Mouse (Mus musculus) spleen, adult 18-20 months (tissue): ENCODE results near the gene Spata18.

ENCODE experiments used
- DNase-seq, 2 experiments: peaks; one replicate each; pipeline ENCODE4 v3.0.0; 2022; ENCODE audit warnings: mixed read lengths in 2 of 2

Spata18 gene

DNA sequence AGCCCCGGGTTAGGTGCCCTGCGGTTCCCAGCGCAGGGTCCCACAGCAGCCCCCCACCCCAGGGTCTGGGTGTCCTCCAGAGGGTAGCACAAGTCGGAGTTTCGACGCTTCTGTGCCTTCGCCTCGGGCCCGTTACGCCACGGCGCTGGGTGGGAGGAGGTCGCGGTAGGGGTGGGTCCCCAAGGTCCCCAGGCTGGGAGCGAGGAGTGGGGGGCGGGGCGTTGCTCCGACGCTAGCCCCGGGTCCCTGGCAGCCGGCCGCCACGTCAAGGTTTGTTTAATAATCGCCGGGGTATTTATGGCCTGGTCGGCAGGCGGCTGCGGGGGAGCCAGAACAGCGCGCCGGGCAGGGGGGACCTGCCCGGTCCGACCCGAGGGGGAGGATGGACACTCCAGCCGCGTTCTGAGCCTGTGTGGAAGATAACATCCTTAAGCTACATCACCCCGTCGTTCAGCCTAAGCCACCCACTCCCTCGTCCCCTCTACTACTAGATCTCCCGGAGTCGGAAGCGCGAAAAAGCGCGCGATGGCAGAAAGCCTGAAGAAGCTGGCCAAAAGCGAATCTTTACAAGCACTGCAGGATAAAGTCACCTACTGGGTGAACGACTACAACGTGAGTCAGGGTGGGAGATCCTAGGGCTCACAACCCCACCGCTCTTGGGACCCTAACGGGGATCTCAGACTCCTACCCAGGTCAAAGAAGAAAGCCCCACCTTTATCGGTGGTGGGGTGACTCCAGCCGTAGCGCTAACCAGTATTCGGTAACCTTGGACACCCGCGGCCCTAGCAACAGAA is at the start of gene Spata18:
TSS of gene Spata18 (plus strand) at position 319 of the 794 bp plus-strand sequence.
- peak in 1 of 2 experiments; percentile 19 for DNase-seq

DNA sequence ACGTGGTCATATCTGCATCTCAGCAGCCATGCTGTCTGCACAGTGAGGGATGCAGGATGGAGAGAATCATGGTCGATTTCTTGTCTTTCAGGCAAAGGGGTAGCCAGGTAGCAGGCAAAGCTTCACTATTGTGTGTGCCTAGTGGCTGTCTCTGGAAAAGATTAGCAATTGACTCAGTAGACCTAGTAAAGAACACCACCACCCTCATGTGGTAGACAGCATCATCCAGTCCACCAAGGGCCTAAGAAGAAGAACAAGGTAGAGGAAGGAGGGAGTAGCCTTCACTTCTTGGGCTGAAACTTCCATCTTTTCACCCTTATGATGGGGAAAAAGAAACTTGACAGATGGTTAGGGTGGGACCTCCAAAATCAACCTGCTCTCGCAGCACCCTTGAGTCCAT is 48.3 kb upstream of the Spata18 start:
- DNase-seq: no peak

DNA sequence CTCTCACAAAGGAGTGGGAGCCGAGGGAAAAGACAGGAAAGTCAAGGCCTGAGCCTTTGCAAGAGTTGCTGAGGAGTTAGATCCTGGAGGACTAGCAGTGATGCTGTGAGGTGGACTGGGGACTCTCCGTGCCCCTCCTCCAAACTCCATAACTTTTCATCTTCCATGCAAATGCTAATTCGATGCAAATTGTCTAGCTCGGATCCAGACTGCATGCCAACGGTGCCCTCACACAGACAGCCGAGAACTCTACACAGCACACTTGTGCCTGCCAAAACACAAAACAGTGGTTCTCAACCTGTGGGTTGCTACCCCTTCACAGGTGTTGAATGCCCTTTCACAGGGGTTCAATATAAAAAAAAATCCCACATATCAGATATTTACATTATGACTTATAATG is 46.6 kb upstream of the Spata18 start:
- DNase-seq: no peak

DNA sequence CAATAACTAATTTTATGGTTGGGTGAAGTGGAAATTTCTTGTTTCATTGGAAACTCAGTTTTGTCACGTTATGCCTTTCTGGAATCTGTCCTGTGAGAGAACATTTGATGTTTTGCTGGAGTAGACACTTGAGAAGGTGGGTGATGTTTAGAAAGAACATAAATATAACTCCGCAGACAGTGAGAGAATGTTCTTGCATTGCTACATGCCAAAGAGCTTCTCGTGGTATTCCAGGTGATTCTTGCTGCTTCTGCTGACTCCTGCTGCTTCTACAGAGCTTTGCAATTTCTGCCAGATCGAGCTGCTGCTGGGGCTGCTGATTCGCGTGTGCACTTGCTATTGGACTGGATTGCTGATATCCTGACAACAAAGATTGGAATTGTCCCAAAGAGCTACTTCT is 46.2 kb upstream of the Spata18 start:
- DNase-seq: no peak

DNA sequence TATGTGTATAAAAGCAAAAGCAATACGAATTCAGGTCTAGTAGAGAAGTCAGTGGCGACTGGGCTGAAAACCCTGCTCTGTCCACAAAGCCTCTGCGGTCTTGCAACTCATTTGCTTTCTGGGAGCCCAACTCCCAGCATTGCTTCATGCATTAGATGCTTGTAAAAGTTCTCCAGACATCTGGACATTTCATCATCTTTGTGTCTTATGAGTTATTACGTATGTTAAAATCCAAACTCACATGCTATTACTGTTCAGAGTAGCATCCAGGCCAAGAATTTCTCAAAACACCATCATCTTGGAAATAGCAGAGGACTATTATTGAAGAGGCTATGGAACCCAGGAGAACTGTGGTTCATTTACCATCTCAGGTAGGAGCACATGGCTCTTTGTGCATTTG is 40.1 kb upstream of the Spata18 start:
- DNase-seq: no peak

DNA sequence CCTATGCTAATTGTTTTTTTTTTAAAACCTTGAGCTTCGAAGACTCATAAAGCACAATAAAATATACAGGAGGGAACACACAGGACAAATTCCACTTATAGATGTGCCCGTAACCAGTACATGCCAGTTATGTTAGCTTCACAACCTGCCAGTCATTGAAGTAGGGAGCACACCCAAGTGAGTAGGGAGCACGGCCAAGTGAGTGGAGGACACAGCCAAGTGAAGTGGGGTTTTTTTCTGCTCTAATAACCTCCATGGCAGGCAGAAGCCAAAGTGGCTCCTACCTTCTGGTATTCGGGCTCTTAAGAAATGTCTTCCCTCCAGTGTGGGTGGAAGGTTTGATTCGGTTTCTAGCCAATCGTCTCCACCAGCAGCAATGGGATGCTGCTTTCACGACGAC is 37.9 kb upstream of the Spata18 start:
- no peak for DNase-seq

DNA sequence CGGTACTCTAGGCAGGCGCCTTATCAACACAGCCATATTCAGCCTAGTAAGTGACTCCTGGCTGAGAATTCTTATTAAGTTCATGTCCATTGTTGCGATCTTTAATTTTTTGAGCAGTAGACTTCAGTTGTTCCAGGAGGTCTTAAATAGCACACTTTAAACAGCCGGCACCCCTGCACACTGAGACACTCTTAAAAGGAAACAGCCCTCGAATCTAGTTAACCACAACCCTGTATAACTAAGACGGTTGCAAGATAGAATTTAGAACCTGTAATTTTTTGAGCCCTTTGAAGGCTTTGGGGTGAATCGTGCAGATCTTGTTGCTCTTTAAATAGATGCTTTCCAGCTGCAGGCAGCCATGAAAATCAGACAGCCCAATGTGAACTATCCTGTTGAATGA is 36.0 kb upstream of the Spata18 start:
- no peak for DNase-seq

DNA sequence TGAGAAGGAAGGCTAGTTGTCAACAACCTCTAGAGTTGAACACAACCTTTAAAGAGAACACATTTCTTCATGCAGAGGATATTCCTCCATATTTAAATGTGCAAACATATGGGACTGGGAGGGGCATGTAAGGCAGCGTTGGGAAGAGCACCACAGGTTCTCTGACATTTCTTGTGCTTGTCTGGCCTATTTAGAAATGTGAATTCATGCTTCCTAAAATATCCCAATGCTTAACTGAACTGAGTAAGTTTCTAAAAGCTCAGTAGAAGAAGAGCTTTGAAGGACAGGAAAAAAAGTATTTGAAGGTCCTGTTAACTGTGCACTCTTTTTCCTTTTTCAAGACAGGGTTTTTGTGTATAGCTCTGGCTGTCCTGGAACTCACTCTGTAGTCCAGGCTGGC is 32.2 kb upstream of the Spata18 start:
- no peak for DNase-seq

DNA sequence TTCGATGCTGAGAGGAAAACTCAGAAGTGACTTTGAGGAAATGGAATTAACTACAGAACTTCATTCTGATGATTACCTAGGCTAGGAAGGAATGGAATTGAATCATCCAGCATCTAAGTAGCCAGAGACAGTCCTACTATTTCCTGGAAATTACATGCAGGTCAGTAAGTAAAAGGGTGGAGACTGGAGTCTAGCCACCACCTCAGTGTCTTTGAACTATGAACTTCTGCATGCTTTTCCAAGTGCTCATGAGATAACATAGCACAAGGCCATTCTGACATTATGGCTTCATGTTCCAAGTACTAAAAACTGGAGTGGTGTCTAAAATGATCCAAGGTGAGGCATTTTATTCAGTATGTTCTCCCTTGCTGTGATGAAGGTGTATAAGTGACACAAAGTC is 25.7 kb upstream of the Spata18 start:
- DNase-seq: no peak

DNA sequence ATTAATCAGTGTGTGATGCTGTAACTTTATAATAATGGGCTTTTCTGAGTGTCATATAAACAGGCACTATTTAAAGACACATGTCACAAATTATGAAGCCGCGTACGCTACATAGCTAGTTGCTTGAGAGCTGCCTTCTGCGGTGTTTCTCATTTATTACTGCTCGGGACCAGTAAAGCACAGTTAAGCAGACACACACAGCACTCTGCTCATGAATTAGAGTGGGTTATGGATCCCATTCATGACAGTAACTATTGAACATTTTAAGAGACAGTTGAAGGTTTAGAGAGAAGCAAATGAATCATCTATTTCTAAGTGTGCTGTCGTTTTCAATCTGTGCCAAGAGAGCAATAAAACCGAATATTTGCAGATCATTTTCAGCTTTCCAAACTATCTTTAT is 24.3 kb upstream of the Spata18 start:
- no peak for DNase-seq

DNA sequence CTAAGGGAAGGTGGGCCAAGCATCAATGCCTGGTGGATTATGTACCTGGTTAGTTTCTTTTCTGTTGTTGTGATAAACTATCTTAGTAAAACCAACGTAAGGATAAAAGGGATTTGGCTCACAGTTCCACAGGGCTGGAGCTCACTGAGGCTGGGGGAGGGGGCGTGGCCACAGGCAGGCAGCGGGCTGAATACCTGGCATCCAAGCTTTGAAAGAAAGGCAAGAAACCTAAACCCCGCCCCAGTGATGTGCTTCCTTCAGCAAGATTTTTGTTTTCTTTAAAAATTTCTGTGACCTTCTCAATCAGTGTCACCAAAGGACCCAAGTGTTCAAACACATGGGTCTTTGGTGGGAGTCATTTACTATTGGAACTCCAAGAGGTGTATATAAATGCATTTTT is 23.6 kb upstream of the Spata18 start:
- no peak for DNase-seq

DNA sequence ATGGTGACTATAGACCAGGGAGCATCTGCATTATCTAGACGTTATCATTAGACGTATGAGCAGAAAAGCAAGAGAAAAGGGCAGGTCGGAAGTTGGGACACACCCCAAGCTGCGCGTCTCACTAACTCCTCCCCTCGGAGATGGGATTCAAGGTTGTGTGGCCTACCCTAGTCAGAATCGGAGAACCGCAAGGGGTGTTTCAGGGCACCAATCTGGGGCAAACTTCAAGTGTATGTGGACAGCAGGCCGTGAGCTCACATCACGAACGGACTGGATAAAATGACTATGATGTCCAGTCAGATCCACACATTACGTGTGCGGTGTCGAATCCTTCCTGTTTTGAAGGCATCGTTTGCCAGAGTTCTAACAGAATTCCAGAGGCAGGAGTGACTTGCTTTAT is 23.2 kb upstream of the Spata18 start:
- DNase-seq: no peak

DNA sequence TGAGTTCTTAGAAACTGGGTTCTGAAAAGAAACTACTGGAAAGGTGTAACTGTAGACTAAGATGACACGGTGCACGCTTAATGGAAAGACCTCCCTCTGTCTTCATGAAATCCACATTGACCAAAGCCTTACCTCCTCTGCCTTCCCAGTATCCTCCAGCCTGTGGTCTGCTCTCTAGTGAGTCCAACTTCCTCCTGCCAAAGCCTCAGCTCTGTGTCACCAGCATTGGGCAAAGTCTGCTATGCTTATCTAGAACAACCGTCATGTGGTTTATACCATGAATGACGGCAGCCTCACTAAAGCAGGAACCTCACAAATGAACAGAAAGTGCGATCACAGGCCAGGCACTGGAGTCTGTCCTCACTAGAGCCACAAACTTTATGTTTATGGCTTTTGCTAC is 21.0 kb upstream of the Spata18 start:
- DNase-seq: no peak

DNA sequence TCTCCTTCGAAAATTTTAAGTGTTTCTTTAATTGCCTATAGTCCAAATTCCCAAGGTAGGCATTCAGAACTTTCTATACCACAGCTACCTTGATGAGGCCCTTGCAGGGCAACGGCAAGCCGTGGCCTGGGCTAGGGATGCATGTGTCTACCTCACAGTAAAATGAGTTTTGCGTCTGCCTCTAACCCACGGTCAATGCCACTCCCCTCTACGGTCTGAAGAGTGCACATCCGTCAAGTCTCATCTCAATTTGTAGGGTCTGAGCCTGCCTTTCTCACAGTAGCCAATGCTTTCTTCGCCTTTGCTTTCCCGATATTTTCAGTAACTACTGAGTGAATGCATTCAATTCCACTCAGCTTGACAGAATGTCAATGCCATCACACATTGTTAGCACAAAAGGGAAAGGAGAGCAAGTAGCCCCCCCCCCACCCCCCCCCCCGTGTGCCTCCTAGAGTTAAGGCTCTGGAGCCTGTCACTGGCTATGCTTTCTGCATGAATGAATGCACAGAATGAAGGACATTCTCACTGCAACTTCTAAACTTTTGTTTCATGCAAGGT is 20.1 kb upstream of the Spata18 start:
- DNase-seq: no peak

DNA sequence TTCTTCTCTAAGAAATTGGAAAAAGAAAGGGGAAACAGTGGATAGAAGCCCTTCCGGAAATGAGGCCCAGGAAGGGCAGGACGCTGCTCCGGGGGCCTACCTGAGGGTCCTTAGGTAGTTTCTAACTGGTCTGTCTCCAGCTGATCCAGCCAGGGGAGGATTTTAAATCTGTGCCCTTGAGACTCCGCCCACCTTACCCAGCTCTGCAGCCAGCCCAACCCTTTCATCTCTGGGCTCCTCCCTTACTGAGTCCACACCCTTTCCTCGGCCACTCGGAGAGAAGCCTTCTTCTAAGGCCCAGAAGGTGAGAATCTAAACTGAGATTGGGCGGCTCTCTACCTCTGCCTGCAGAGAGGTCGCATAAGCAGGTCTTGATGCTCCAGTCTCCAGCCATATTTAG is 18.9 kb upstream of the Spata18 start, which contains the start of gene Lrrc66:
TSS of gene Lrrc66 (minus strand) at position 236 of the 400 bp plus-strand sequence.
- DNase-seq: no peak

DNA sequence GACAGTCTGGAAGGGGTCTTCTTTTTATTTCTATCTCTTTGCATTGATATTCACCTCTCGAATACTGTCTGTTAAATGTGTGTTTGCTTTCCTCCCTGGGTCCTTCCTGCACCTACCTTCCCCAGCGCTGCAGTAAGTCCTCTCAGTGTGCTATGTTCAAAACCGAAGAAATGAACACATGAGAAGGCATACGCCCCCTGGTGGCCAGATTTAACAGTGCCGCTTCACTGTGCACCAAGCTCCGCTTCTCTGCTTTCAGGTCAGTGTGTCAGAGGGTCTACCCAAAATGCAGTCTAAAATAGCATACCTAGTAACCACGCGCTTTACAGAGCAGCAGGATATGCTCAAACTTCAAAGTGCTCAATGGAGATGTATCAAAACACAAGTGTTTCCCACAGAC is 18.0 kb upstream of the Spata18 start:
- DNase-seq: peak in 1 of 2 experiments; percentile 67

DNA sequence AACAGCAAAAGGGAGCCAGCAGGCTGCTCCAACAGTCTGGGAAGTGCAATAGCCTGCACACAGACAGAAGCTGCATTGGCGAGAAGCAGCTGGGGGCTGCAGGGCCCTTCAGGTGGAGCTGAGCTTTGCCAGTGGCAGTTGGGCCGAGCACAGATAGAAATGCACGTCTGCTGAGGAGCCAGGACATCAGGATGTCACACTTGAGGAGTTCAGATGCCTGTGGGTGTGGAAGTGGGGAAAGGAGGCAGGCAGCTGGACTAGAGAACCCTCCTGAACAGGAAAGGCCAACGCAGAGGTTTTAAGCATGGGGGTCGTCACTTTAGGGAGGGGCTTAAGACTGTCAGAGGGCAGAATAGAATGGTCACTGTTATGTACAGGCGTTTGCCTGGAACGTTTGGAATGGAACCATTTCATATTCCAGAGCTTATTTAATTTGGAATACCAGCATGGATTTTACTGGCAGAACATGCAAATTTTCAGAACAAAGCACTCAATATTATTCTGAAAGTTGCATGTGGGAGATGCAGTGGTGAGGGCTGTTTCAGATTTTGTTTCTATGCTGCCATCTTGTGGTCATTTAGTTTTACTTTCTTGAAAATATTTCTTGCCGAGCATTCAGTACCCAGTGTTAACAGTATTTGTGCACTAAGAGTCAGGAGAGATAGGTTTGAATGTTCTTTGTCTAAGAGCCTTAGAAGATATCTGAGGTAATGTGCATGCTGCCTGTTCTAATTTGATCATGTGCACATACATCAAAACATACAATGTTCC is 13.7 kb upstream of the Spata18 start:
- DNase-seq: no peak

DNA sequence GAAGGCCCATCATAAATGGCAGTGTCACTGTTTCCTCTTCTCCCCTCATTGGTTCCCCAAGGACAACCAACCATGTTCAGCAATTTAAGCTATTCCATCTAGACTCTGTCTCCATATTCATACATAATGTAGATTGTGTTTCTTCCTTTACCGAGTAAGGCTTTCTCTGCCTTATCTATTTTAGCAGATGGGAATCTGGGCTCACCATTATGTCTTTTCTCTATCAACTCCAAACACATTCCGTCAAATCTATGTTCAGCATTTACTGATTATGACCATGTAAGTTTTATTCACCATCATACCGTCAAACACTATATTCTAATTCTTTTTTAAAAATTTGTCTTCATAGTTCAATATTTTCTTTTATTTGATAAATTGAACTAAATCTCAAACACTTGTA is 10.1 kb upstream of the Spata18 start:
- DNase-seq: no peak

DNA sequence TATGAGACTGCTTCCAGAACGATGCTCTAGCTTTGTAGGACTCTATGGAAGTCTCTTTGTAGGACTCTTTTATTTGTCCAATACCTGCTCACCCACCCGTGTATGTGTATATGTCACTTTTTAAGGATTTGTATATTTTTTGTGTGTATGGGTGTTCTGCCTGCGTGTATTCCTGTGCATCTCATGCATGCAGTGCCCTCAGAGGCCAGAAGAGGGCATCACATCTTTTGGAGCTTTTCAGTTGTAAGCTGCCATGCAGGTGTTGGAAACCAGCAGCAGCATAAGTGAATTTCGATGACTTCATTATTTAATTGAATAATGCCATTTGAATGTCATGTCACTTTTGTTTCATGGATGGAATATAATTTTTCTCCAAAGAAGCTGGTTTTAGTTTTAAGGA is 9.1 kb upstream of the Spata18 start:
- peak in 1 of 2 experiments; percentile 24 for DNase-seq

DNA sequence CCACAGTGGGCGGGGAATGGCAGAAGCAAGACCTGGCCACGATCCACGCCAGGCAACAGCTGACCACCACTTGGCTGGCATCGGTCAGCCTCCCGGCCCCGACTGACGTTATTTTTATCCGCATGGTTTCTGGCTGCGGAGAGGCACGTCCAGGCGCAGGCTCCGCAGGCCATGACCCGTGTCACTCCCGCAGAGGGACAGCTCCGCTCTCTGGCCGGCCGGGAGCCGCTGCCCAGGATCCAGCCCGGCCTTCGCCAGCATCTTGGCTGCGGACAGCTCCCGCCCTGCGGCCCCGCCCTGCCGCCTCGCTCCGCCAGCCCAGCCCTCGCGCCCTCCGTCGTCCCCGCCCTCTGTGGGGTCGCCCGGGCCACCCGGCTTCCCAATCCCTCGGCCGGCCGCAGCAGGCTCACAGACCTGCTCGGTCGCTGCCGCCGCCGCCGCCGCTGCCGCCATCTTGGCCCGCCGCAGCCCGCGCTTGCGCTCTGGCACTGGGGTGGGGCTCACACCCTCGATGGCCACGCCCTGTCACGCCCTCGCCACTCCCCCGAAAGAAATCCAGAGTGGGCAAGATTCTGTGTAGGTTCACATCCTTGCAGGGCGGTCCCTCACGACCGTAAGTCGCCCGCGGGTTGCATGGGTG is 3.8 kb upstream of the Spata18 start, which contains the start of gene Sgcb:
TSS of gene Sgcb (minus strand) at position 530 of the 640 bp plus-strand sequence.
- peak; percentile 75 to 88 for DNase-seq

DNA sequence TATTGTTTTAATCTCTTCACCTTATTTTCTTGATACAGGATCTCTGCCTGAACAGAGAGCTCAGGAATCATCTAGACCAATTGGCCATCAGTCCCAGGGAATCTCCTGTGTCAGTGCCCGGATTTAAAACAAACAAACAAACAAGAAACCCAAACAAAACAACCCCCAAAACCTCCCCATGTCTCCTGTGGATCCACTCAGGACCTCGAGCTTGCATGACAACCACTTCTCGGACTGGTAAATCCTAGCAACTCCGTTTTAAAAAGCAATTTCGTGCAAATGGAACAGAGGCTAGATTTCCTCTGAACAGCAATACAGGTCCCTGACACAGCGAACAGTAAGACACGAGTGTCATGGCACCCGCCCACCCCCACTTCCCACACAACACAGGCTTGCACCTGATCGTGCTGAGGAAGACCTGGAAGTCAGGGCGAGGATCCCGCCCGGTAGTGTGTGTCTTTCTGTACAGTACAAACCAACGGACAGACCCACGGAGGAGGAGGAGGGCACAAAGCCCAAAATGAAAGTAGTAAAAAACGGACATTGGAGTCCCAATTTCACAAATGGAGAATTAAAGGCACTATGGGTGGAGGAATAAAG is 714 bp upstream of the Spata18 start:
- peak in 1 of 2 experiments; percentile 20 for DNase-seq

DNA sequence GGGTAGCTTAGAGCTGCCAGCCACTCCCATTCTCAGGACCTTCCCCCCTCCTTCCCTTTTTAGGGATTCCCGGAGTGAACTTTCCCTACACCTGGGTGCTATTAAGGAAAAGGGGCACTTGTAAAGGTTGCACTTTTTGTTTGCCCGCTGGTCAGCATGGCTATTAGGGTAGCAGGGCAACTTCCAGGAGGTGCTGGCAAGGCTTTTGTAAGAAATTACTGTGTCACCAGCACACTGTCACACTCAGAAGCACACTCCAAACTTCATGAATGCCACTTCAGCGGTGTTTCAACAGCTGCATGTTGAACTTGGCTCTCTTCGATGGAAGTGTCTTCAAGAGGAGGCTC is 649 bp downstream of the Spata18 start:
- no peak for DNase-seq

DNA sequence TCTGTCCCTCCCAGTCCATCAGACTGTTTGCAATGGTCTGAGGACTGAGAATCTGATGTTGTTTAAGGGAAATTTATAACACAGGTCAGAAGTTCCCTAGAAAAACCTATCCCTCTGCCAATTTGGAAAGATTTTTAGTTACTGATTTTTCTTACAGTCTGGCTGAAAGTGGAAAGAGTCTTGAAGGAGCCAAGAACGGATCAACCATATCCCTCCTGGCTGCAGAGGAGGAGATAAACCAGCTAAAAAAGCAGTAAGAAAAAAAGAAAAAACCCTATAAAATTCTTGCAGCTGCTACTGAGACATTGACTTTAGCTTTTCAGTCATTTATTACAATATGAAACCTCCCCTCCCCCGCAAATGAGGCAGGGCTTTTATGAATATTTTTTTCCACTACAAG is 15.5 kb downstream of the Spata18 start:
- no peak for DNase-seq
